Mouse (Mus musculus): Measurements from ENCODE around the gene Mmp19. TPM values are rescaled to one million over a fixed set of nuclear protein-coding genes. Genes with fewer than 3 reads are reported as not detected.

Mmp19 gene
- polyA plus RNA-seq, 2 experiments, result 1.1 to 1.4 TPM

DNA sequence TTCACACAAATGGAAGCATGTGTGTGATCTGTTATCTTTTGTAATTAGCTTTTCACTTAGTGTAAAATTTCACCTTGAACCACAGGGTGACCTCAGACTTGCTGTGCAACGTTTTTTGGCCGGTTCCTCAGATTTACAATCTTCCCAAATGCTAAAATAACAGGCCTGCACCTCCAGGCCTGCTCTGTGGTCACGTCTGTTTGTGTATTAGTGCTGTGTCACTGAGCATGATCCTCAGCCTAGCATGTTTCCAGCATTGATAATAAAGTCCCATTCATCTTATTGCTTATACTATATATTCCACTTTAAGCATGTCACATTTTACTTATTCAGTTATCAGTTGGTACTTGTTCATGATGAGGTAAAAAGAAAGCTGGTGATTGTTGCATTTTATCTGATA lies 59.6 kb downstream of the Mmp19 start:
- Histone ChIP-seq H3K4me2 (replicated peaks; ENCODE audit: low read depth, low read length, severe bottlenecking) (no peak overlapping the region), H3K27me3 (ENCODE audit: control insufficient read depth, insufficient read depth, low read length) (no peaks in the 10 kb centered on the region), H3K4me1 (ENCODE audit: control insufficient read depth, insufficient read depth, low read length) (peaks cover 5% of the 10 kb centered on the region; the same call in 1 of the 2 replicates), H3K9ac (ENCODE audit: low read depth, low read length, severe bottlenecking) (no peak overlapping the region), H3K36me3 (ENCODE audit: control insufficient read depth, insufficient read depth, low read length) (peaks cover 67% of the 10 kb centered on the region), H3K4me3 (replicated peaks; ENCODE audit: low read length) (no peak overlapping the region), H3K9me3 (ENCODE audit: control insufficient read depth, low read length) (no peaks in the 10 kb centered on the region), H3K27ac (replicated peaks; ENCODE audit: low read depth, low read length) (no peak overlapping the region)
- 64% methylated on average over 3 of the region's 3 CpGs for WGBS
- no peak for DNase-seq (ENCODE audit: low spot score)
- no peak for TF ChIP-seq POLR2A (IDR thresholded peaks at IDR 0.05; ENCODE audit: borderline replicate concordance, extremely low read depth, insufficient read depth, insufficient read length)
- no peak for ATAC-seq (ENCODE audit: low FRiP score, low read depth)

Other genes starting within 250 kb of the Mmp19 start
- 15.2 and 17.2 TPM in 2 replicates for gene Zc3h10, start 243.1 kb upstream of the Mmp19 start, polyA plus RNA-seq (2012; rRNA removed)
- gene Zc3h10, start 243.1 kb upstream of the Mmp19 start, polyA plus RNA-seq (2014; fragmentation: Nextera tagmentation; extraction: Ambion mirVana), result 13.7 and 14.5 TPM in 2 replicates
- gene Rpl41, start 241.6 kb upstream of the Mmp19 start, polyA plus RNA-seq (2012; rRNA removed), result 2,621 and 3,931 TPM in 2 replicates
- 4,572 and 4,920 TPM in 2 replicates for gene Rpl41, start 241.6 kb upstream of the Mmp19 start, polyA plus RNA-seq (2014; fragmentation: Nextera tagmentation; extraction: Ambion mirVana)
- 111 and 186 TPM in 2 replicates for gene Pa2g4, start 224.9 kb upstream of the Mmp19 start, polyA plus RNA-seq (2012; rRNA removed)
- gene Pa2g4, start 224.9 kb upstream of the Mmp19 start, polyA plus RNA-seq (2014; fragmentation: Nextera tagmentation; extraction: Ambion mirVana), result 207 and 210 TPM in 2 replicates
- 17.5 and 18.2 TPM in 2 replicates for gene Erbb3, start 201.3 kb upstream of the Mmp19 start, polyA plus RNA-seq (2012; rRNA removed)
- 19.6 and 21.1 TPM in 2 replicates for gene Erbb3, start 201.3 kb upstream of the Mmp19 start, polyA plus RNA-seq (2014; fragmentation: Nextera tagmentation; extraction: Ambion mirVana)
- 1,619 and 1,662 TPM in 2 replicates for gene Rps26, start 164.2 kb upstream of the Mmp19 start, polyA plus RNA-seq (2012; rRNA removed)
- 1,135 and 1,177 TPM in 2 replicates for gene Rps26, start 164.2 kb upstream of the Mmp19 start, polyA plus RNA-seq (2014; fragmentation: Nextera tagmentation; extraction: Ambion mirVana)
- gene Ikzf4, start 144.9 kb upstream of the Mmp19 start, polyA plus RNA-seq (2012; rRNA removed), result 8.0 and 10.3 TPM in 2 replicates
- gene Ikzf4, start 144.9 kb upstream of the Mmp19 start, polyA plus RNA-seq (2014; fragmentation: Nextera tagmentation; extraction: Ambion mirVana), result 4.6 and 5.2 TPM in 2 replicates
- 17.0 and 17.7 TPM in 2 replicates for gene Suox, start 116.8 kb upstream of the Mmp19 start, polyA plus RNA-seq (2012; rRNA removed)
- gene Suox, start 116.8 kb upstream of the Mmp19 start, polyA plus RNA-seq (2014; fragmentation: Nextera tagmentation; extraction: Ambion mirVana), result 13.1 and 16.3 TPM in 2 replicates
- 88.3 and 96.3 TPM in 2 replicates for gene Rab5b, start 94.6 kb upstream of the Mmp19 start, polyA plus RNA-seq (2012; rRNA removed)
- 78.8 and 86.9 TPM in 2 replicates for gene Rab5b, start 94.6 kb upstream of the Mmp19 start, polyA plus RNA-seq (2014; fragmentation: Nextera tagmentation; extraction: Ambion mirVana)
- gene Pmel, start 86.7 kb upstream of the Mmp19 start, polyA plus RNA-seq (2012; rRNA removed), result 3.7 and 3.8 TPM in 2 replicates
- gene Pmel, start 86.7 kb upstream of the Mmp19 start, polyA plus RNA-seq (2014; fragmentation: Nextera tagmentation; extraction: Ambion mirVana), result 4.6 and 5.5 TPM in 2 replicates
- 132 and 148 TPM in 2 replicates for gene Cdk2, start 85.9 kb upstream of the Mmp19 start, polyA plus RNA-seq (2012; rRNA removed)
- 106 and 115 TPM in 2 replicates for gene Cdk2, start 85.9 kb upstream of the Mmp19 start, polyA plus RNA-seq (2014; fragmentation: Nextera tagmentation; extraction: Ambion mirVana)
- 23.0 and 26.6 TPM in 2 replicates for gene Dgka, start 46.1 kb upstream of the Mmp19 start, polyA plus RNA-seq (2012; rRNA removed)
- 18.4 and 19.9 TPM in 2 replicates for gene Dgka, start 46.1 kb upstream of the Mmp19 start, polyA plus RNA-seq (2014; fragmentation: Nextera tagmentation; extraction: Ambion mirVana)
- gene Pym1, start 43.0 kb upstream of the Mmp19 start, polyA plus RNA-seq (2012; rRNA removed), result 49.9 and 60.3 TPM in 2 replicates
- 36.0 and 36.8 TPM in 2 replicates for gene Pym1, start 43.0 kb upstream of the Mmp19 start, polyA plus RNA-seq (2014; fragmentation: Nextera tagmentation; extraction: Ambion mirVana)
- 26.3 and 30.6 TPM in 2 replicates for gene Dnajc14, start 13.2 kb downstream of the Mmp19 start, polyA plus RNA-seq (2012; rRNA removed)
- gene Dnajc14, start 13.2 kb downstream of the Mmp19 start, polyA plus RNA-seq (2014; fragmentation: Nextera tagmentation; extraction: Ambion mirVana), result 44.5 and 45.7 TPM in 2 replicates
- 41.3 and 59.1 TPM in 2 replicates for gene Tmem198b, start 13.5 kb downstream of the Mmp19 start, polyA plus RNA-seq (2012; rRNA removed)
- gene Tmem198b, start 13.5 kb downstream of the Mmp19 start, polyA plus RNA-seq (2014; fragmentation: Nextera tagmentation; extraction: Ambion mirVana), result 14.9 and 18.6 TPM in 2 replicates
- 68.2 and 122 TPM in 2 replicates for gene Sarnp, start 26.4 kb downstream of the Mmp19 start, polyA plus RNA-seq (2012; rRNA removed)
- gene Sarnp, start 26.4 kb downstream of the Mmp19 start, polyA plus RNA-seq (2014; fragmentation: Nextera tagmentation; extraction: Ambion mirVana), result 200 TPM in 2 replicates
- 29.4 and 31.6 TPM in 2 replicates for gene Ormdl2, start 30.7 kb downstream of the Mmp19 start, polyA plus RNA-seq (2012; rRNA removed)
- 45.4 and 52.7 TPM in 2 replicates for gene Ormdl2, start 30.7 kb downstream of the Mmp19 start, polyA plus RNA-seq (2014; fragmentation: Nextera tagmentation; extraction: Ambion mirVana)
- 10.8 and 11.8 TPM in 2 replicates for gene Gdf11, start 100.8 kb downstream of the Mmp19 start, polyA plus RNA-seq (2012; rRNA removed)
- gene Gdf11, start 100.8 kb downstream of the Mmp19 start, polyA plus RNA-seq (2014; fragmentation: Nextera tagmentation; extraction: Ambion mirVana), result 6.3 and 9.2 TPM in 2 replicates
- 346 and 448 TPM in 2 replicates for gene Cd63, start 110.1 kb downstream of the Mmp19 start, polyA plus RNA-seq (2012; rRNA removed)
- 942 and 957 TPM in 2 replicates for gene Cd63, start 110.1 kb downstream of the Mmp19 start, polyA plus RNA-seq (2014; fragmentation: Nextera tagmentation; extraction: Ambion mirVana)
- 17.9 and 23.2 TPM in 2 replicates for gene Rdh5, start 132.0 kb downstream of the Mmp19 start, polyA plus RNA-seq (2012; rRNA removed)
- 11.8 and 12.5 TPM in 2 replicates for gene Rdh5, start 132.0 kb downstream of the Mmp19 start, polyA plus RNA-seq (2014; fragmentation: Nextera tagmentation; extraction: Ambion mirVana)
- gene Bloc1s1, start 133.1 kb downstream of the Mmp19 start, polyA plus RNA-seq (2012; rRNA removed), result 211 and 285 TPM in 2 replicates
- 242 and 262 TPM in 2 replicates for gene Bloc1s1, start 133.1 kb downstream of the Mmp19 start, polyA plus RNA-seq (2014; fragmentation: Nextera tagmentation; extraction: Ambion mirVana)
- 22.3 and 24.1 TPM in 2 replicates for gene Itga7, start 142.9 kb downstream of the Mmp19 start, polyA plus RNA-seq (2012; rRNA removed)
- gene Itga7, start 142.9 kb downstream of the Mmp19 start, polyA plus RNA-seq (2014; fragmentation: Nextera tagmentation; extraction: Ambion mirVana), result 7.0 and 11.5 TPM in 2 replicates
- gene Mettl7b, start 170.1 kb downstream of the Mmp19 start, polyA plus RNA-seq (2012; rRNA removed), result 0.24 and 0.38 TPM in 2 replicates
- 0.21 and 0.80 TPM in 2 replicates for gene Mettl7b, start 170.1 kb downstream of the Mmp19 start, polyA plus RNA-seq (2014; fragmentation: Nextera tagmentation; extraction: Ambion mirVana)
- not detected in 2 replicates for gene Olfr9, start 198.5 kb downstream of the Mmp19 start, polyA plus RNA-seq (2012; rRNA removed)
- gene Olfr9, start 198.5 kb downstream of the Mmp19 start, polyA plus RNA-seq (2014; fragmentation: Nextera tagmentation; extraction: Ambion mirVana), result not detected in 2 replicates
- not detected in 2 replicates for gene Olfr763, start 219.9 kb downstream of the Mmp19 start, polyA plus RNA-seq (2012; rRNA removed)
- gene Olfr763, start 219.9 kb downstream of the Mmp19 start, polyA plus RNA-seq (2014; fragmentation: Nextera tagmentation; extraction: Ambion mirVana), result not detected in 2 replicates
- gene Olfr764-ps1, start 249.0 kb downstream of the Mmp19 start, polyA plus RNA-seq (2012; rRNA removed), result 0.01 TPM in 1 of 2 replicates, not detected in the other
- gene Olfr764-ps1, start 249.0 kb downstream of the Mmp19 start, polyA plus RNA-seq (2014; fragmentation: Nextera tagmentation; extraction: Ambion mirVana), result not detected in 2 replicates